Mouse (Mus musculus) midbrain, embryonic 15.5 days (tissue): ENCODE measurements at regions not wholly inside any gene's neighbourhood (a gene's known extent, or its start where the extent isn't known, plus 50 kb on each side); places are given as distances from the start of the nearest gene placed in this dataset.
A peak's percentile ranks its signal among the peaks of the same experiment; 100 is the strongest.
"Not testable (repeated sequence)": the region's sequence is repeated elsewhere in the genome, so short reads cannot be mapped to it uniquely, and the experiment has no call there.

Experiments
- ATAC-seq: fragments of 200-750 bp; cut with Nextera tagmentation; replicated peaks from 2 replicates; pipeline ENCODE4 v1.8.0; 2017; ENCODE audit warnings: moderate TSS enrichment
- H3K27ac ChIP-seq: fragments of 300-500 bp; sonication (generic); 2 replicates; pipeline ENCODE4 v1.5.1; 2015; ENCODE audit warnings: mild to moderate bottlenecking, inconsistent platforms
- H3K27me3 ChIP-seq: fragments of 300-500 bp; sonication (generic); replicated peaks from 2 replicates; pipeline ENCODE4 v1.6.1; 2015; ENCODE audit warnings: inconsistent platforms
- H3K36me3 ChIP-seq: fragments of 300-500 bp; sonication (generic); replicated peaks from 2 replicates; pipeline ENCODE4 v1.6.1; 2015; ENCODE audit warnings: inconsistent platforms
- H3K4me1 ChIP-seq: fragments of 300-500 bp; sonication (generic); 2 replicates; pipeline ENCODE4 v1.6.1; 2015; ENCODE audit warnings: inconsistent platforms
- H3K4me2 ChIP-seq: fragments of 300-500 bp; sonication (generic); 2 replicates; pipeline ENCODE4 v1.6.1; 2015; ENCODE audit warnings: inconsistent platforms, mild to moderate bottlenecking, moderate library complexity
- H3K4me3 ChIP-seq: fragments of 300-500 bp; sonication (generic); 2 replicates; pipeline ENCODE4 v1.5.1; 2015; ENCODE audit warnings: mild to moderate bottlenecking, inconsistent platforms
- H3K9ac ChIP-seq: fragments of 300-500 bp; sonication (generic); 2 replicates; pipeline ENCODE4 v1.6.1; 2015; ENCODE audit warnings: mild to moderate bottlenecking, inconsistent platforms
- H3K9me3 ChIP-seq: fragments of 300-500 bp; sonication (generic); 2 replicates; pipeline ENCODE4 v1.6.1; 2016; ENCODE audit warnings: inconsistent platforms
- WGBS: fragments of 180-500 bp; shearing (Covaris S2); methylation state at CpG from one replicate; pipeline ENCODE4 v1.1.7; 2015; ENCODE audit warnings: mixed read lengths; 5-methylcytosine and 5-hydroxymethylcytosine counted together

GRCm38 (mm10) chr13:44495450-44495849 is 233.8 kb upstream of the Jarid2 start:
- ATAC-seq = no peak
- no peak overlapping the region for H3K4me2 ChIP-seq

GRCm38 (mm10) chr13:44496596-44496995 is 232.7 kb upstream of the Jarid2 start:
- Histone ChIP-seq H3K36me3 (no peaks in the 10 kb centered on the region), H3K27me3 (no peaks in the 10 kb centered on the region), H3K4me3 (no peak overlapping the region), H3K9me3 (no peaks in the 10 kb centered on the region), H3K9ac (no peak overlapping the region), H3K27ac (no peak overlapping the region), H3K4me1 (peaks cover 6% of the 10 kb centered on the region), H3K4me2 (no peak overlapping the region)
- WGBS = 65% methylated on average over 9 of the region's 9 CpGs
- no peak for ATAC-seq

More at GRCm38 (mm10) chr13:44495450-44495849, 233.8 kb upstream of the Jarid2 start:
- no peak overlapping the region for H3K4me3 ChIP-seq
- H3K4me1 ChIP-seq = peaks cover 4% of the 10 kb centered on the region
- H3K9me3 ChIP-seq = no peaks in the 10 kb centered on the region
- H3K36me3 ChIP-seq = no peaks in the 10 kb centered on the region
- H3K9ac ChIP-seq = no peak overlapping the region
- H3K27ac ChIP-seq = no peak overlapping the region
- no peaks in the 10 kb centered on the region for H3K27me3 ChIP-seq
- WGBS = 92% methylated on average over 10 of the region's 10 CpGs

- H3K4me2 ChIP-seq, H3K27ac ChIP-seq, H3K4me1 ChIP-seq, H3K9ac ChIP-seq, H3K9me3 ChIP-seq, H3K36me3 ChIP-seq, ATAC-seq, H3K27me3 ChIP-seq, H3K4me3 ChIP-seq: not testable (repeated sequence)
- WGBS = 83% methylated on average over 5 of the region's 5 CpGs
Observed at GRCm38 (mm10) chr13:44500896-44501295, 228.4 kb upstream of the Jarid2 start.

- no peak overlapping the region for H3K27ac ChIP-seq
- H3K36me3 ChIP-seq = no peaks in the 10 kb centered on the region
- no peak overlapping the region for H3K4me3 ChIP-seq
- no peak overlapping the region for H3K4me2 ChIP-seq
- ATAC-seq = peak; percentile 48; the same call in 1 of the 2 replicates
- WGBS = 58% methylated on average over 5 of the region's 5 CpGs
- H3K9ac ChIP-seq = no peak overlapping the region
- H3K9me3 ChIP-seq = no peaks in the 10 kb centered on the region
- H3K4me1 ChIP-seq = peaks cover 5% of the 10 kb centered on the region; the same call in 1 of the 2 replicates
- no peaks in the 10 kb centered on the region for H3K27me3 ChIP-seq
Observed at GRCm38 (mm10) chr13:44501777-44502321, 227.4 kb upstream of the Jarid2 start.

- H3K27me3 ChIP-seq = no peaks in the 10 kb centered on the region; the same call in 1 of the 2 replicates
- H3K4me2 ChIP-seq = no peak overlapping the region
- H3K4me1 ChIP-seq = peaks cover 5% of the 10 kb centered on the region; the same call in 1 of the 2 replicates
- no peak overlapping the region for H3K4me3 ChIP-seq
- H3K36me3 ChIP-seq = no peaks in the 10 kb centered on the region
- no peak overlapping the region for H3K27ac ChIP-seq
- no peak for ATAC-seq
- 69% methylated on average over 10 of the region's 10 CpGs for WGBS
- H3K9ac ChIP-seq = no peak overlapping the region
- H3K9me3 ChIP-seq = no peaks in the 10 kb centered on the region
Observed at GRCm38 (mm10) chr13:44502612-44503256, 226.5 kb upstream of the Jarid2 start.

- Histone ChIP-seq H3K4me1 (peaks cover 5% of the 10 kb centered on the region; the same call in 1 of the 2 replicates), H3K9ac (no peak overlapping the region), H3K4me3 (no peak overlapping the region), H3K36me3 (no peaks in the 10 kb centered on the region), H3K27ac (no peak overlapping the region), H3K9me3 (no peaks in the 10 kb centered on the region), H3K27me3 (no peaks in the 10 kb centered on the region; the same call in 1 of the 2 replicates), H3K4me2 (no peak overlapping the region)
- no peak for ATAC-seq
- 86% methylated on average over 15 of the region's 15 CpGs for WGBS
Observed at GRCm38 (mm10) chr13:44503257-44503950, 225.9 kb upstream of the Jarid2 start.

GRCm38 (mm10) chr13:44504455-44504854 is 224.8 kb upstream of the Jarid2 start:
- no peak for ATAC-seq
- Histone ChIP-seq H3K27me3 (no peaks in the 10 kb centered on the region; the same call in 1 of the 2 replicates), H3K9me3 (no peaks in the 10 kb centered on the region), H3K4me1 (peaks cover 5% of the 10 kb centered on the region; the same call in 1 of the 2 replicates), H3K27ac (no peak overlapping the region), H3K9ac (no peak overlapping the region), H3K36me3 (no peaks in the 10 kb centered on the region), H3K4me3 (no peak overlapping the region), H3K4me2 (no peak overlapping the region)
- WGBS = 91% methylated on average over 6 of the region's 6 CpGs

GRCm38 (mm10) chr13:44506975-44507374 is 222.3 kb upstream of the Jarid2 start:
- no peak overlapping the region for H3K4me2 ChIP-seq
- H3K4me3 ChIP-seq = no peak overlapping the region
- no peak overlapping the region for H3K9ac ChIP-seq
- no peak for ATAC-seq
- H3K9me3 ChIP-seq = no peaks in the 10 kb centered on the region
- 0 out of 2 replicates have a peak, but pooled peaks cover under 1% of the 10 kb centered on the region for H3K4me1 ChIP-seq
- H3K36me3 ChIP-seq = no peaks in the 10 kb centered on the region
- no peak overlapping the region for H3K27ac ChIP-seq
- H3K27me3 ChIP-seq = no peaks in the 10 kb centered on the region; the same call in 1 of the 2 replicates
- 65% methylated on average over 5 of the region's 5 CpGs for WGBS

GRCm38 (mm10) chr13:44509526-44510159 is 219.6 kb upstream of the Jarid2 start:
- Histone ChIP-seq H3K9ac (no peak overlapping the region), H3K4me1 (0 out of 2 replicates have a peak, but pooled peaks cover 8% of the 10 kb centered on the region), H3K36me3 (no peaks in the 10 kb centered on the region), H3K27me3 (no peaks in the 10 kb centered on the region; the same call in 1 of the 2 replicates), H3K4me3 (no peak overlapping the region), H3K27ac (no peak overlapping the region), H3K9me3 (no peaks in the 10 kb centered on the region), H3K4me2 (no peak overlapping the region)
- 40% methylated on average over 11 of the region's 11 CpGs for WGBS
- no peak for ATAC-seq

- 40% methylated on average over 13 of the region's 13 CpGs for WGBS
- Histone ChIP-seq H3K36me3 (no peaks in the 10 kb centered on the region), H3K4me3 (no peak overlapping the region), H3K4me2 (no peak overlapping the region), H3K9me3 (no peaks in the 10 kb centered on the region), H3K27ac (no peak overlapping the region), H3K27me3 (no peaks in the 10 kb centered on the region), H3K4me1 (0 out of 2 replicates have a peak, but pooled peaks cover 8% of the 10 kb centered on the region), H3K9ac (no peak overlapping the region)
- ATAC-seq = no peak
Observed at GRCm38 (mm10) chr13:44513378-44514285, 215.6 kb upstream of the Jarid2 start.

GRCm38 (mm10) chr13:44514636-44515158 is 214.6 kb upstream of the Jarid2 start:
- H3K4me3 ChIP-seq = no peak overlapping the region
- H3K27ac ChIP-seq = no peak overlapping the region
- H3K9ac ChIP-seq = no peak overlapping the region
- no peaks in the 10 kb centered on the region for H3K9me3 ChIP-seq
- ATAC-seq = no peak
- WGBS = 81% methylated on average over 5 of the region's 5 CpGs
- no peak overlapping the region for H3K4me2 ChIP-seq
- no peaks in the 10 kb centered on the region for H3K36me3 ChIP-seq
- H3K4me1 ChIP-seq = 0 out of 2 replicates have a peak, but pooled peaks cover 8% of the 10 kb centered on the region
- no peaks in the 10 kb centered on the region for H3K27me3 ChIP-seq
